Mouse (Mus musculus) neural tube, embryonic 13.5 days (tissue): ENCODE results near the gene Hdac1. TPM values are rescaled to one million over a fixed set of nuclear protein-coding genes. Genes with fewer than 3 reads are reported as not detected.
A peak's percentile ranks its signal among the peaks of the same experiment; 100 is the strongest.

Experiments
- ATAC-seq: fragments of 200-750 bp; cut with Nextera tagmentation; 2 replicates; pipeline ENCODE4 v1.8.0; 2017; ENCODE audit warnings: low read depth, mild to moderate bottlenecking, moderate TSS enrichment, moderate library complexity
- H3K27ac ChIP-seq: fragments of 300-500 bp; sonication (generic); replicated peaks from 2 replicates; pipeline ENCODE4 v1.5.1; 2015; ENCODE audit warnings: moderate library complexity, mild to moderate bottlenecking, inconsistent platforms
- H3K27me3 ChIP-seq: fragments of 300-500 bp; sonication (generic); 2 replicates; pipeline ENCODE4 v1.6.1; 2015; ENCODE audit warnings: mild to moderate bottlenecking, inconsistent platforms
- H3K36me3 ChIP-seq: fragments of 300-500 bp; sonication (generic); 2 replicates; pipeline ENCODE4 v1.6.1; 2015; ENCODE audit warnings: mild to moderate bottlenecking, inconsistent platforms
- H3K4me1 ChIP-seq: fragments of 300-500 bp; sonication (generic); replicated peaks from 2 replicates; pipeline ENCODE4 v1.6.1; 2015; ENCODE audit warnings: inconsistent platforms
- H3K4me2 ChIP-seq: fragments of 300-500 bp; sonication (generic); 2 replicates; pipeline ENCODE4 v1.6.1; 2015; ENCODE audit warnings: inconsistent platforms, mild to moderate bottlenecking, moderate library complexity
- H3K4me3 ChIP-seq: fragments of 300-500 bp; sonication (generic); 2 replicates; pipeline ENCODE4 v1.5.1; 2015; ENCODE audit warnings: mild to moderate bottlenecking, inconsistent platforms
- H3K9ac ChIP-seq: fragments of 300-500 bp; sonication (generic); 2 replicates; pipeline ENCODE4 v1.6.1; 2015; ENCODE audit warnings: moderate library complexity, mild to moderate bottlenecking, inconsistent platforms
- H3K9me3 ChIP-seq: fragments of 300-500 bp; sonication (generic); 2 replicates; pipeline ENCODE4 v1.6.1; 2016; ENCODE audit warnings: inconsistent platforms
- WGBS: fragments of 180-500 bp; shearing (Covaris S2); methylation state at CpG from one replicate; pipeline ENCODE4 v1.1.7; 2015; 5-methylcytosine and 5-hydroxymethylcytosine counted together
- polyA plus RNA-seq: library from polyadenylated mRNA; unstranded; fragments of >200 nt; fragmentation: Nextera tagmentation; extraction: Ambion mirVana; gene quantifications from 2 replicates; pipeline ENCODE4 v1.2.1, GENCODE M21; 2015

Gene Hdac1
- polyA plus RNA-seq, 1 experiment from 2014 or later, result 116 TPM

DNA sequence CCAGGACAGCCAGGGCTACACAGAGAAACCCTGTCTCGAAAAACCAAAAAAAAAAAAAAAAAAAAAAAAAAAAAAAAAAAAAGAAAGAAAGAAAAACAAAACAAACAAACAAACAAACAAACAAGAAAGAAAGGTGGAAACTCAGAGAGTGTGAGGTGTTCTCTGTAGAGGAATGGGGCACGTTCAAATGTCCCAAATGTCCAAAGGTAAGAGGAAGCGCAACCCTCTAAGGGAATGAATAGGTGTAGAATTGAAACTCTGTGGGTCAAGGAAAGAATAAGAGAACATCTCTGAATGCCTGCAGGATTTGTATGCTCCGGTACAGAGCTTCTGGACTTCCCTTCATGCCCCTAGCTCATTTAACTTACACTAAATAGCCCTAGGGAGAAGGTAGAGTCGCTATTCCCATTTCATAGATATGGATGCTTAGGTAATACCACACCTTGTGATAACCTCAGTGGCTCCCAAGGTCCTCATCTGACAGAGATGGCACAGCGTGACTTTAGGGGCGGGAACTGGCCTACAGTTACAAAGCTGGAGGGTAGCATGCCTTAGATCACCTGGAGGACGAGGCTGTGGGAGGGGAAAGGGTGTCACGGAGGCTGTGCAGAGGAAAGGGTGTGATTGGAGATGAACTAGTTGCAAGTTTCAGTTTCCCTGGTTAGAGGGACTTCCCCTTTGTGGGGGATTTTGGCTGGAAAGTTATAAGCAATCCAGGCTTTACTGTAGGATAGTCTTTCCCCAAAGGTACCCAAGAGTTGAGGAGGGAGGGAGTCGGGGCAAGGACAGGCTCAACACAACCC is 34.9 kb downstream of the Hdac1 start:
- 68% methylated on average over 9 of the region's 10 CpGs for WGBS
- Histone ChIP-seq H3K27me3 (no peaks in the 10 kb centered on the region), H3K9ac (no peak overlapping the region), H3K36me3 (no peaks in the 10 kb centered on the region), H3K4me3 (no peak overlapping the region), H3K4me2 (no peak overlapping the region), H3K4me1 (peaks cover 51% of the 10 kb centered on the region), H3K27ac (no peak overlapping the region), H3K9me3 (no peaks in the 10 kb centered on the region)
- no peak for ATAC-seq

DNA sequence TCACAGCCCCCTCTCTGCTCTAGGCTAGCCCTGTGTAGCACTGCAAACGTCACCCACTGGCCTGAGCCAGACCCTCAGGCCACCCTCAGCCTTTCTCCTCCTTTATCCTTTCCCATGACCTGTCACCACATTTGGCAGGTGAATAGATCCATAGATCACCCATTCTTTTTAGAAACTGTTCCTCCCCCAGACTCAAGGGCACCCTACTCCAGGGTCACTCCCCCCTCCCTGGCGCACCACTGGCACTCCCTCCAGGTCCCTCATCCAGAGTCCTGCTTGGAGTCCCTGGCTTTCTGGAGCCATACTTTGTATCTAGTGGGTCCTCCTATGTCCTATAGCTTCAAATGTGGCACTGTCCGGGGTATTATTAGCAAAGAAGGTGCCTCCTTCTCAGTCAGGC is 37.0 kb downstream of the Hdac1 start:
- no peak overlapping the region for H3K9ac ChIP-seq
- H3K4me3 ChIP-seq, result no peak overlapping the region
- ATAC-seq, result no peak
- H3K4me1 ChIP-seq, result peaks cover 31% of the 10 kb centered on the region
- 75% methylated on average over 3 of the region's 3 CpGs for WGBS
- H3K9me3 ChIP-seq, result no peaks in the 10 kb centered on the region
- no peak overlapping the region for H3K4me2 ChIP-seq
- no peak overlapping the region for H3K27ac ChIP-seq
- no peaks in the 10 kb centered on the region for H3K36me3 ChIP-seq
- H3K27me3 ChIP-seq, result no peaks in the 10 kb centered on the region

DNA sequence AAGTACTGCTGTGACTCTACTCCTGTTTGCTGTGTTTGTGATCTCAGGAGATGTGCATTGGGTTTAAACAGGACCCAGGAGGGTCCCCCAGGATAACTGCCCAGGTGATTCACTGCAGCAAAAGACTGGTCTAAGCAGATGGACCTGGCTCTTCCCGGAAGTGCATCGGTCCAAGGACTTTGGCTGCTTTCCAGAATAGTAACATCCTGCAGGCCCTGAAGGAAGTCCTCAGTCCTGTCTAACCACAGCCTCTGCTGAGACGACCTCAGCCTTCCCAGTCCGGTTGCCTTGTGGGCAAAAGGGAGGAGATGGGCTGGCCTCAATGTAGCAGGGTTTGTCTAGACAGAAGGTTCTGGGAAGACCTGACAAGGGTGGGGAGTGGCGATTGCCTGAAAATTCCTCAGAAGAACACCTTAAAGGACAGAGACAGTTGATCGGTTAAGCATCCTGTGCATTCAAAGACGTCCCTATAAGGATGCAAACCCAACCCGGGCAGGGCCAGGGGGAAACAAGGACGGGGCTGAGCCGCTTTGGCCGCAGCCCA is 39.5 kb downstream of the Hdac1 start:
- Histone ChIP-seq H3K9me3 (no peaks in the 10 kb centered on the region), H3K4me1 (peaks cover 16% of the 10 kb centered on the region), H3K4me3 (no peak overlapping the region), H3K36me3 (no peaks in the 10 kb centered on the region), H3K4me2 (no peak overlapping the region), H3K9ac (no peak overlapping the region), H3K27ac (no peak overlapping the region), H3K27me3 (no peaks in the 10 kb centered on the region)
- 80% methylated on average over 11 of the region's 11 CpGs for WGBS
- ATAC-seq, result no peak

DNA sequence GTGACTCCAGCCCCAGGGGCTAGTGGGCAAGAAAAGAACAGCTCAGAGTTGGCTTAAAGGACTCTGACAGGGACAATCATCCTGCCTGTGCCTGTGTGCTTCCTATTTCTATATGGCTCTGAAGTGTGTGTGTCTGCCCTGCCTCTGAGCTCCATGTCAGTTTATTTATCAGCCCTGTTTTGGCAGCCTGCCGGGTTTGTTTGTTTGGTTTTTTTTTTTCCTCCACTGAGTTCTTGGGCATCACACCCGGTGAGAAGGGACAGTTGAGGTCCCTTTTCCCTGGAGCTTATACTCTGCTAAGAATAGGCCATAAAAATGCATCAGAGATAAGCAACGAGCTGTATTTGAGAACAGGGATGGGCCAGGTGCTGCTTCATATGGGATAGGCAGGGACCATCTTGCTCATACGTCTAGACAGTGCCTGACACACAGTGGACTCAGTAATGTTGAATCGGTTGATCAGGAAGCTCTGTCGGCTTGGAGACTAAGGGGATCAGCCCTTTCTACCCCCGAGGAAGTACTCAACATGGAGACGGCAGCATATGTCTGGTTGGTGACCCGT is 40.1 kb downstream of the Hdac1 start:
- no peak overlapping the region for H3K9ac ChIP-seq
- H3K4me2 ChIP-seq, result no peak overlapping the region
- no peaks in the 10 kb centered on the region for H3K27me3 ChIP-seq
- H3K4me3 ChIP-seq, result no peak overlapping the region
- peaks cover 14% of the 10 kb centered on the region for H3K4me1 ChIP-seq
- no peak for ATAC-seq
- H3K27ac ChIP-seq, result no peak overlapping the region
- no peaks in the 10 kb centered on the region for H3K36me3 ChIP-seq
- WGBS, result 76% methylated on average over 9 of the region's 9 CpGs
- no peaks in the 10 kb centered on the region for H3K9me3 ChIP-seq

DNA sequence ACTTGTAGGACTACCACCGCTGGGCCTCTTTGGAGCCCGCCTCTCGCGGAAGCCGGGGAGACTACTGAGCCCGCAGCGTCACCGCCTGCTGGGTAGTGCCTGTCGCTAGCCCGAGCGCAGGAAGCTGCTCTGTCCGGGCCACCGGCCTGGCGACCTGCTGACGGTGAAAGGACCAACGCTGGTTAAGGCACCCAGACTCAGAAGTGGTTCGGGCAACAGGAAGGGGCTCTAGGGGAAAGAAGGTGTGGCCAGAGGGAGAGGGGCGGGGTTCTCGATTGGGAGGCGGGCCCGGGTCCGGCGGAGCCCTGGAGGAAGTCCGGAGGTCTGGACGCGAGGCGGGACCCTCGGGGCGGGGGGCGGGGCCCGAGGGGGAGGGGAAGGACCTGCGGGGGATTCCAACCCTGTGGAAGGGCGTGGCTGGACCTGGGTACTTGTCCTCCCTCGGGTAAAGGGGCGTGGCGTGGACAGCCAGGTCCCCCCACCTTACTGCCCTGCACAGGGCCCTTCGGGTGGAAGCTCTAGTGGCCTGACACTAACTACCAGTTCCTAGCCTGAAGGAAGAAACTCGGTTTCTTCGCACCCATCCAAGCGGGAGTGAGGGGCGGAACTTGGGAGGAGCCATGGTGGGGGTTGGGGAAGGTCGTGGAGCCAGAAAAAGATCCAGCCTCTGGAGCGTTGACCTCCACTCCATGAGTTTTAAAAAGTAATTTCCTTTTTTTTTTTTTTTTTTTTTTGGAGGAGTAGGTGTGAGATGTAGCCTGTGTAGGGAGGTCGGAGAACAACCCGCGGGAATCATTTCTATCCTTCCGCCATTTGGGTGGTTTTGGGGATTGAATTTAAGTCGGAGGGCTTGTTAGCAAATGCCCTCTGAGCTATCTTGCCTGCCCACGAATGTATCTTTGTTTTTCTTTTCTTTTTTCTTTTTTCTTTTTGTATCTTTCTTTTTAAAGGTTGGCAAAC is 41.6 kb downstream of the Hdac1 start:
- Histone ChIP-seq H3K9ac (peak overlapping the region; percentile 72), H3K36me3 (no peaks in the 10 kb centered on the region), H3K9me3 (no peaks in the 10 kb centered on the region), H3K4me1 (peaks cover 23% of the 10 kb centered on the region), H3K27me3 (no peaks in the 10 kb centered on the region), H3K4me2 (peak overlapping the region; percentile 86), H3K4me3 (peak overlapping the region; percentile 52), H3K27ac (peak overlapping the region; percentile 71)
- WGBS, result under 1% methylated on average over 49 of the region's 49 CpGs
- ATAC-seq, result peak; percentile 52

DNA sequence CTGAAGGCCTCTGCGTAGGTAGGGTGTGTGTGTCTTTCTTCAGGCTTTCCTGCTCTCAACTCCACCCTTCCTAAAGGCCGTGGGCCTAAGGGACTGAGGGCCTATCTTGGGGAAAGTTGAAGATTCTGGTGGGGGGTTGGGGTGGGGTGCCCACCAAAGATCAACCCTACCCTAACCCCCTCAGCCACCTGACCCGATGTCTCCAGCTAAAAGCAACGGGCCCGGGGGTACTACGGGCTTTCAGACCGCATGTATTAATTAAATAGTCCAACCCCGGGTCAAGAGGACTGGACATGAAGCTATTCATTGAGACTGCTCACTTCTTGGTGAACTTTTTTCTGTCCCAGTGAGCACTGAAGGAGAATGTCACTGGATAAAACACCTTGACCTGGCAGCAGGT is 42.5 kb downstream of the Hdac1 start:
- H3K9ac ChIP-seq, result peak overlapping the region; percentile 72; the same call in 1 of the 2 replicates
- H3K4me2 ChIP-seq, result peak overlapping the region; percentile 86
- ATAC-seq, result no peak
- H3K36me3 ChIP-seq, result no peaks in the 10 kb centered on the region
- no peaks in the 10 kb centered on the region for H3K9me3 ChIP-seq
- H3K27ac ChIP-seq, result peak overlapping the region; percentile 71
- H3K4me3 ChIP-seq, result peak overlapping the region; percentile 52
- 76% methylated on average over 8 of the region's 8 CpGs for WGBS
- peaks cover 30% of the 10 kb centered on the region for H3K4me1 ChIP-seq
- H3K27me3 ChIP-seq, result no peaks in the 10 kb centered on the region

DNA sequence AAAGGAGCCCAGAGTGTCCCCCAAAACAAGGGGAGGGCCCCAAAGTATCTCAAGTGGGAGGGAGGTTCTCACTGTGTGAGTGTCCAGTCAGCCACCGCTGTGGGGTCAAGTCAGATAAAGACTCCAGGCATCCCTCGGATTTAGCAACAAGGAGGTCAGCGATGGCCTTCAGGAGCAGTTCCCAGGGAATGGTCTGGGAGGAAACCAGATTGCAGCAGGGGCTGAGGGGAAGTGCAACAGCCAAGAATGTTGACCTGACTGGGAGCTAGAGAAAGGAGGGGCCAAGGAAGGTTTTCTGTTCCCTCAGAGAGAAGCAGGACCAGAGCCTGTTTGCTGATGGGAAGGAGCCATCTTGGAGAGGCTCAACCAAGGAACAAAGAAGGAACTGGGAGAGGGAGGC is 43.6 kb downstream of the Hdac1 start:
- H3K4me3 ChIP-seq, result no peak overlapping the region
- H3K4me2 ChIP-seq, result no peak overlapping the region
- no peaks in the 10 kb centered on the region for H3K9me3 ChIP-seq
- no peak overlapping the region for H3K9ac ChIP-seq
- H3K4me1 ChIP-seq, result peaks cover 30% of the 10 kb centered on the region
- no peaks in the 10 kb centered on the region for H3K36me3 ChIP-seq
- no peak overlapping the region for H3K27ac ChIP-seq
- H3K27me3 ChIP-seq, result no peaks in the 10 kb centered on the region
- ATAC-seq, result no peak
- WGBS, result 92% methylated on average over 3 of the region's 3 CpGs

DNA sequence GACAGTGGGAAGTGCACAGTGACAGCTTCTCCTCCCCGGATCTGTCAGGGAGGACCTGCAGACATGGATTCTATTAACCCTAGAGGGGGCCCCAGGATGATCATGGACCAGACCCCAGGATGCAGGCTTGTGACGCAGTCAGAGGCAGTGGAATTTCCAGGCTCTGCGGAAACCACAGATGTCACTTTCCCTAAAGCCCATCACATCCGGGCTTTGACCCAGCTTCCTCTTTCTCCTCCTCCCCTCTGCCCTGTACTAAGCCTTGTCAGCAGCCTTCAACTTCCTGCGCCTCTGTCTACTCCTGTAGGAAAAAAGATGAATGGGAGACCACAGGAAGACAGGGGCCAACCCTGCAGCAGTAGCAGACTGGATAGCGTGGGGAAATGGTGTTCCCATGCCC is 45.9 kb downstream of the Hdac1 start:
- H3K36me3 ChIP-seq, result no peaks in the 10 kb centered on the region
- H3K9me3 ChIP-seq, result no peaks in the 10 kb centered on the region
- peak overlapping the region; percentile 61 for H3K9ac ChIP-seq
- H3K4me1 ChIP-seq, result peaks cover 30% of the 10 kb centered on the region
- H3K4me2 ChIP-seq, result peak overlapping the region; percentile 42
- peak overlapping the region; percentile 75 for H3K27ac ChIP-seq
- ATAC-seq, result peak; percentile 19; the same call in 1 of the 2 replicates
- H3K4me3 ChIP-seq, result peak overlapping the region; percentile 8; the same call in 1 of the 2 replicates
- 46% methylated on average over 6 of the region's 6 CpGs for WGBS
- H3K27me3 ChIP-seq, result peaks cover 14% of the 10 kb centered on the region

DNA sequence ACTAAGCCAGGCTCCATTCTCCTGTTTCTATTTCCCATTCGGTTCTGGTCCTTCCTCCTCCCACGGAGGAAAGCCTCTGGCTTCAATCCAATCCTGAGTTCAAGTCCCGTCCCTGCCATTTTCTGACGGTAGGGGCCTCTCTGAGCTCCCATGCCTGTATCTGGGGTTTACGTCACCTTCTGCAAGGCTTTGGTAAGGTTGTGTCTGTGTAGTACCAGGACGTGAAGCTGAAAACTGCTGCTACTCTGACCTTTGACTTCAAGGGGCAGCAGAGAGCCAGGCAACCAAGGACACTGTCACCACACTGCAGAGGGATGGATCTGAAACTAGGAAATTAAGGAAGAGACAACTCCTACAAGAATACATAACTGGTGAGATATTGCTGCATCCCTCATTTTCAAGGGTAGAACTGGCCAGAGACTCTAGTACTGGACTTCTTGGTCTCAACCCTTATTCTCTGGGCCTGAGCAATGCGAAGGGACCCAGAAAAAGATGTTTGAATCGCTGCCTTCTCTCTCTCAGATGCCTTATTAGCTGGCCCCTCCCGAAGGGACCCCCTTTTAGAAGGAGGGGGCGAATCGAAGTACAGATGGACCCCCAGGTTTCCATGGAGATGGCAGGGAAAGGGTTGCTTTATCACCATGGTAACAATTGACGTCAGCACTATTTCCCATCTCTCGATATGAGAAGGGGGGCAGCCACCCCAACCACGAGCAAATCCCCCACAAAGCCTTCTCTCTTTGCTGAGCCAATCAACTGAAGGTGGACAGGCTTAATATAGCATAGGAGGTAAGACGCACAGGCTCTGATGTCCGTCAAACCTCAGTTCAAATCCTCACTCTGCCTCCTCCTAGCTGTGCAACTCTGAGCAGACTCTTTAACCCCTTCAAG is 46.6 kb downstream of the Hdac1 start:
- peaks cover 37% of the 10 kb centered on the region for H3K4me1 ChIP-seq
- ATAC-seq, result peak; percentile 9; the same call in 1 of the 2 replicates
- peak overlapping the region; percentile 42 for H3K4me2 ChIP-seq
- WGBS, result 20% methylated on average over 16 of the region's 16 CpGs
- H3K4me3 ChIP-seq, result peak overlapping the region; percentile 8
- H3K9me3 ChIP-seq, result no peaks in the 10 kb centered on the region
- H3K9ac ChIP-seq, result peak overlapping the region; percentile 61
- H3K27ac ChIP-seq, result peak overlapping the region; percentile 75
- no peaks in the 10 kb centered on the region for H3K36me3 ChIP-seq
- H3K27me3 ChIP-seq, result peaks cover 21% of the 10 kb centered on the region

DNA sequence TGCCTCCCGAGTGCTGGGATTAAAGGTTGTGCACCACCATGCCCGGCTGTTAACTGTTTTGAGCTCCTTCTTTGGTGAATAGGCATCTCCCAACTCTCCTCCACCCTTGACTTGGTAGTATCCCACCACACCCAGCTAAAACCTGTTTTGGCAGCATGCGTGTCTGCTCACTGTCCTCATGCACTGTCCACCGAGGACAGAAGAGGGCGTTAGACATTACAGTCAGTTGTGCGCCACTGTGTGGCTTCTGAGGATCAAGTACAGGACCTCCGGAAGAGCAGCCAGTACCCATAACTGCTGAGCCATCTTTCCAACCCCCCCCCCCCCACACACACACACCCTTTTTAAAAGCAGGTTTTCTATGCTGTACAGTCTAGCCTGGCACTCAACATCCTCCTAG is 47.8 kb downstream of the Hdac1 start:
- H3K4me3 ChIP-seq, result no peak overlapping the region
- H3K27me3 ChIP-seq, result peaks cover 32% of the 10 kb centered on the region
- WGBS, result 67% methylated on average over 7 of the region's 7 CpGs

More for the DNA sequence above, 47.8 kb downstream of the Hdac1 start:
- H3K4me2 ChIP-seq, result no peak overlapping the region
- H3K27ac ChIP-seq, result no peak overlapping the region
- no peak for ATAC-seq
- no peaks in the 10 kb centered on the region for H3K9me3 ChIP-seq
- H3K4me1 ChIP-seq, result peaks cover 33% of the 10 kb centered on the region
- H3K36me3 ChIP-seq, result peaks cover under 1% of the 10 kb centered on the region; the same call in 1 of the 2 replicates
- H3K9ac ChIP-seq, result no peak overlapping the region
